Mouse (Mus musculus) naive thymus-derived CD4-positive, alpha-beta T cell, adult 5 months (primary cell): ENCODE data around the gene Psma6. TPM values are rescaled to one million over a fixed set of nuclear protein-coding genes. Genes with fewer than 3 reads are reported as not detected.

Experiments used
- polyA plus RNA-seq: library from polyadenylated mRNA; unstranded; fragments of 100-300 nt; shearing (Covaris generic); gene quantifications from one replicate; pipeline ENCODE4 v1.2.1, GENCODE M21; 2017

Psma6 gene
- polyA plus RNA-seq: 171 TPM

DNA sequence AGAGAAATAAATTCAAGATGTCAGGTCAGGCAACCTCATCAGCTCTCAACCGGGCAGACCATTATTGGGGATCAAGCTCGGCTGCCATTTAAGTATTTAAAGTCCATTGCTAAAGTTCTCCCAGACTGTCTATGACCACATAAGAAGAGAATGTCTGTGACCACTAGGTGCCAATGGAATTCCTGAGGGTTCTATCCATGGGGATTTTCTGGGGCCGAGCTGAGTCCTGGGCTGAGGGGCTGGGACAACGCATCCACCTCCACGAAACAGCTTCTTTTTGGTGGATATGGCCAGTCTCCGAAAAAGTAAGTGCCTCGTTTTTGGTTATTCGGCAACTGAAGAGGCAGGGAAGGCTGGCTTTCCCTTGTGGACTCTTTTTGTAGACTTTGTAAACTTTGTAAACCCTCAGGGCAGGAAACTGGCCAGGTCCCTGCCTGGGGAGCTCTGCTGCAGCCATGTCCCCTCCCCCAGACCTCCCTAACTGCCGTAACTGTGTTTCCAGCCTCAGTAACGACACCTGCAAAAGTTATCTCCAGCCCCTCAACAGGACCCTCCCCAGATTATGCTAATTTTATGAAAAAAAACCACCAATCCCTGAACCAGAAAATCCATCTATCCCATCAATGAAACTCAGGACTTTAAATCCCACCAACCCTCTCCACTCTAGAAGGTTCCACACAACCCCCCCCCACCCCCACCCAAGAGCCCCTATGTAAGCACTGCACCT lies at the start of gene Psma6:
Gene Psma6 (plus strand): TSS at position 200 of the 727 bp plus-strand sequence.

Other genes starting within 250 kb of the Psma6 start
- gene Srp54b, start 229.1 kb upstream of the Psma6 start, polyA plus RNA-seq: 60.9 TPM
- gene 1700047I17Rik2, start 184.6 kb upstream of the Psma6 start, polyA plus RNA-seq: not detected
- 104 TPM for gene Srp54c, start 154.1 kb upstream of the Psma6 start, polyA plus RNA-seq
- gene 1110008L16Rik, start 84.6 kb upstream of the Psma6 start, polyA plus RNA-seq: 5.9 TPM
- 14.8 TPM for gene Ppp2r3c, start 81.2 kb upstream of the Psma6 start, polyA plus RNA-seq
- 688 TPM for gene Nfkbia, start 108.4 kb downstream of the Psma6 start, polyA plus RNA-seq
- not detected for gene Aldoart2, start 181.0 kb downstream of the Psma6 start, polyA plus RNA-seq
- gene Insm2, start 215.2 kb downstream of the Psma6 start, polyA plus RNA-seq: not detected